Mouse (Mus musculus) olfactory bulb, adult 2 months (tissue): ENCODE measurements around the gene Isl2. TPM values are rescaled to one million over a fixed set of nuclear protein-coding genes. Genes with fewer than 3 reads are reported as not detected.
A peak's percentile ranks its signal among the peaks of the same experiment; 100 is the strongest.

Source experiments
- H3K27ac ChIP-seq: fragments of 200-500 bp; 2 replicates; pipeline ENCODE4 v1.5.1; 2012; ENCODE audit warnings: low read depth, low read length; ENCODE audit not compliant: insufficient read depth
- H3K4me1 ChIP-seq: fragments of 200-500 bp; 2 replicates; pipeline ENCODE4 v1.6.1; 2012; ENCODE audit warnings: low read length; ENCODE audit not compliant: control insufficient read depth, insufficient read depth
- H3K4me3 ChIP-seq: fragments of 200-500 bp; 2 replicates; pipeline ENCODE4 v1.5.1; 2012; ENCODE audit warnings: mild to moderate bottlenecking, low read depth, low read length, moderate library complexity; ENCODE audit not compliant: insufficient read depth
- CTCF ChIP-seq: fragments of 200-500 bp; IDR thresholded peaks from 2 replicates; pipeline ENCODE4 v1.5.1; 2012; ENCODE audit warnings: low read depth, mild to moderate bottlenecking, low read length, moderate library complexity; ENCODE audit not compliant: insufficient read depth
- POLR2A ChIP-seq: fragments of 200-500 bp; IDR thresholded peaks from 2 replicates; pipeline ENCODE4 v1.6.1; 2012; ENCODE audit warnings: mild to moderate bottlenecking, low read depth, low read length, moderate library complexity; ENCODE audit not compliant: insufficient read depth
- WGBS: fragments of 180-500 bp; shearing (Covaris S2); methylation state at CpG from one replicate; pipeline ENCODE4 v1.1.7; 2018; 5-methylcytosine and 5-hydroxymethylcytosine counted together
- polyA plus RNA-seq: library from polyadenylated mRNA; stranded (reverse); fragments of >200 nt; gene quantifications from 2 replicates; pipeline ENCODE4 v1.2.4, GENCODE M21; 2012; ENCODE audit warnings: low replicate concordance; ENCODE audit not compliant: missing spikeins, insufficient read depth, insufficient read length

Isl2 gene
- polyA plus RNA-seq, result not detected in 2 replicates

GRCm38 (mm10) chr9:55538377-55538776, at the start of gene Isl2:
Isl2 (plus strand) TSS chr9:55538672.
- no peak for TF ChIP-seq POLR2A
- Histone ChIP-seq H3K27ac (no peak within 1 kb of the TSS), H3K4me3 (no peak within 1 kb of the TSS)

GRCm38 (mm10) chr9:55507922-55508321, 30.6 kb upstream of the Isl2 start:
- Histone ChIP-seq H3K4me1 (peaks cover 3% of the 10 kb centered on the region; the same call in 1 of the 2 replicates), H3K4me3 (no peak overlapping the region), H3K27ac (no peak overlapping the region)
- no peak for TF ChIP-seq CTCF
- no peak for TF ChIP-seq POLR2A
- WGBS, result 73% methylated on average over 3 of the region's 3 CpGs

More at GRCm38 (mm10) chr9:55538377-55538776, at the start of gene Isl2:
- H3K4me1 ChIP-seq, result peaks cover 5% of the 10 kb centered on the region
- WGBS, result 23% methylated on average over 4 of the region's 4 CpGs

GRCm38 (mm10) chr9:55508701-55509100, 29.8 kb upstream of the Isl2 start:
- Histone ChIP-seq H3K4me3 (no peak overlapping the region), H3K4me1 (peaks cover 5% of the 10 kb centered on the region), H3K27ac (no peak overlapping the region)
- 64% methylated on average over 4 of the region's 4 CpGs for whole genome bisulfite sequencing
- TF ChIP-seq CTCF (no peak), POLR2A (no peak)

- H3K4me1 ChIP-seq, result peaks cover 9% of the 10 kb centered on the region
- H3K4me3 ChIP-seq, result no peak overlapping the region
- H3K27ac ChIP-seq, result no peak overlapping the region
- WGBS, result 92% methylated on average over 1 of the region's 1 CpGs
- TF ChIP-seq POLR2A, result no peak
- TF ChIP-seq CTCF, result no peak
These were observed 28.7 kb upstream of the Isl2 start for GRCm38 (mm10) chr9:55509731-55510130.

GRCm38 (mm10) chr9:55510651-55511235, 27.7 kb upstream of the Isl2 start:
- Histone ChIP-seq H3K4me1 (peaks cover 9% of the 10 kb centered on the region), H3K27ac (no peak overlapping the region), H3K4me3 (no peak overlapping the region)
- TF ChIP-seq POLR2A (no peak), CTCF (no peak)
- WGBS, result 79% methylated on average over 10 of the region's 10 CpGs

- TF ChIP-seq POLR2A, result no peak
- TF ChIP-seq CTCF, result no peak
- peaks cover 9% of the 10 kb centered on the region for H3K4me1 ChIP-seq
- H3K4me3 ChIP-seq, result peak overlapping the region; percentile 91
- WGBS, result under 1% methylated on average over 32 of the region's 32 CpGs
- H3K27ac ChIP-seq, result peak overlapping the region; percentile 39; the same call in 1 of the 2 replicates
These were observed 26.9 kb upstream of the Isl2 start for GRCm38 (mm10) chr9:55511521-55511993.

- under 1% methylated on average over 47 of the region's 47 CpGs for WGBS
- Histone ChIP-seq H3K4me3 (peak within 1 kb of the TSS; percentile 91), H3K27ac (peak within 1 kb of the TSS; percentile 39; the same call in 1 of the 2 replicates), H3K4me1 (peaks cover 9% of the 10 kb centered on the region)
- TF ChIP-seq CTCF (no peak), POLR2A (peak; percentile 69)
These were observed 26.4 kb upstream of the Isl2 start, which contains the start of gene Etfa for GRCm38 (mm10) chr9:55512027-55512543. Etfa (minus strand) TSS chr9:55512243.

GRCm38 (mm10) chr9:55525716-55526115, 12.8 kb upstream of the Isl2 start:
- 57% methylated on average over 4 of the region's 4 CpGs for WGBS
- TF ChIP-seq POLR2A (no peak), CTCF (no peak)
- Histone ChIP-seq H3K4me1 (no peaks in the 10 kb centered on the region), H3K27ac (no peak overlapping the region), H3K4me3 (no peak overlapping the region)

GRCm38 (mm10) chr9:55535907-55536306, 2.6 kb upstream of the Isl2 start:
- Histone ChIP-seq H3K4me3 (no peak overlapping the region), H3K4me1 (peaks cover 3% of the 10 kb centered on the region), H3K27ac (no peak overlapping the region)
- WGBS, result 14% methylated on average over 3 of the region's 3 CpGs
- no peak for TF ChIP-seq POLR2A
- 0 out of 2 replicates have a peak, but pooled peaks have one; percentile 23 for TF ChIP-seq CTCF
